Mouse (Mus musculus) liver, embryonic 14.5 days (tissue): ENCODE measurements at regions not wholly inside any gene's neighbourhood (a gene's known extent, or its start where the extent isn't known, plus 50 kb on each side); places are given as distances from the start of the nearest gene placed in this dataset.

ENCODE experiments used
- ATAC-seq: fragments of 200-750 bp; cut with Nextera tagmentation; 2 replicates; pipeline ENCODE4 v1.8.0; 2017; ENCODE audit warnings: moderate number of reproducible peaks, mild to moderate bottlenecking, moderate library complexity; ENCODE audit not compliant: insufficient read depth
- DNase-seq, 3 experiments: peaks; one replicate each; pipeline ENCODE4 v3.0.0-alpha.2; 2012 to 2013; ENCODE audit warnings: low read depth in 3 of 3, low spot score in 3 of 3
- H3K27ac ChIP-seq: fragments of 300-500 bp; sonication (generic); 2 replicates; pipeline ENCODE4 v1.5.1; 2014; ENCODE audit warnings: moderate library complexity, mild to moderate bottlenecking, control low read depth, inconsistent platforms
- H3K27me3 ChIP-seq: fragments of 300-500 bp; sonication (generic); 2 replicates; pipeline ENCODE4 v1.6.1; 2014; ENCODE audit warnings: mild to moderate bottlenecking, low read length, moderate library complexity; ENCODE audit not compliant: control insufficient read depth, insufficient read depth
- H3K36me3 ChIP-seq: fragments of 300-500 bp; sonication (generic); replicated peaks from 2 replicates; pipeline ENCODE4 v1.6.1; 2014; ENCODE audit warnings: low read depth; ENCODE audit not compliant: control insufficient read depth, insufficient read depth
- H3K4me1 ChIP-seq, 2 experiments: fragments of 200-500 bp in 1 of 2; fragments of 300-500 bp in 1 of 2; sonication (generic) in 1 of 2; replicated peaks; 2 replicates each; pipeline ENCODE4 v1.6.1; 2012 to 2014; ENCODE audit warnings: antibody characterized with exemption in 1 of 2, inconsistent platforms in 1 of 2, low read length in 1 of 2; ENCODE audit not compliant: control insufficient read depth in 2 of 2, insufficient read depth in 2 of 2
- H3K4me2 ChIP-seq: fragments of 300-500 bp; sonication (generic); 2 replicates; pipeline ENCODE4 v1.6.1; 2014; ENCODE audit warnings: low read depth, mild to moderate bottlenecking, control low read depth, moderate library complexity
- H3K4me3 ChIP-seq, 2 experiments: fragments of 200-500 bp in 1 of 2; fragments of 300-500 bp in 1 of 2; sonication (generic) in 1 of 2; 2 replicates each; pipeline ENCODE4 v1.5.1; 2012 to 2014; ENCODE audit warnings: low read depth in 2 of 2, low read length in 2 of 2, mild to moderate bottlenecking in 2 of 2, control low read depth in 1 of 2, inconsistent platforms in 1 of 2, moderate library complexity in 1 of 2; ENCODE audit not compliant: insufficient read depth in 1 of 2
- H3K9ac ChIP-seq: fragments of 300-500 bp; sonication (generic); replicated peaks from 2 replicates; pipeline ENCODE4 v1.6.1; 2014; ENCODE audit warnings: mild to moderate bottlenecking, control low read depth, moderate library complexity
- H3K9me3 ChIP-seq: fragments of 300-500 bp; sonication (generic); 2 replicates; pipeline ENCODE4 v1.6.1; 2016; ENCODE audit warnings: low read length, mixed read lengths; ENCODE audit not compliant: control insufficient read depth
- CTCF ChIP-seq: IDR thresholded peaks from 2 replicates; pipeline ENCODE4 v1.5.1; 2016; ENCODE audit warnings: antibody characterized with exemption, low read depth, control low read depth
- EP300 ChIP-seq: IDR thresholded peaks from 2 replicates; pipeline ENCODE4 v1.6.1; 2016; ENCODE audit warnings: antibody characterized with exemption, low read depth
- WGBS: fragments of 180-500 bp; shearing (Covaris S2); extraction: QIAGEN DNeasy Blood & Tissue Kit; methylation state at CpG from one replicate; pipeline ENCODE4 v1.1.7; 2014; ENCODE audit not compliant: insufficient replicate concordance; 5-methylcytosine and 5-hydroxymethylcytosine counted together

GRCm38 (mm10) chr3:139899213-139899612, 693.7 kb downstream of the Stpg2 start:
- no peak overlapping the region for H3K4me3 ChIP-seq
- 56% methylated on average over 5 of the region's 5 CpGs for WGBS
- H3K36me3 ChIP-seq: no peaks in the 10 kb centered on the region
- ATAC-seq: no peak
- H3K27ac ChIP-seq: no peak overlapping the region
- H3K27me3 ChIP-seq: no peaks in the 10 kb centered on the region
- TF ChIP-seq EP300: no peak
- no peak for TF ChIP-seq CTCF
- no peak for DNase-seq
- H3K4me2 ChIP-seq: no peak overlapping the region
- H3K4me1 ChIP-seq: no peaks in the 10 kb centered on the region
- H3K9ac ChIP-seq: no peak overlapping the region
- H3K9me3 ChIP-seq: no peaks in the 10 kb centered on the region

GRCm38 (mm10) chr3:139913639-139914330, 708.3 kb downstream of the Stpg2 start:
- Histone ChIP-seq H3K27ac (no peak overlapping the region), H3K36me3 (no peaks in the 10 kb centered on the region), H3K9ac (no peak overlapping the region), H3K4me1 (no peaks in the 10 kb centered on the region), H3K27me3 (no peaks in the 10 kb centered on the region), H3K9me3 (no peaks in the 10 kb centered on the region), H3K4me2 (no peak overlapping the region), H3K4me3 (no peak overlapping the region)
- WGBS: 44% methylated on average over 2 of the region's 2 CpGs
- ATAC-seq (no peak), DNase-seq (no peak)
- TF ChIP-seq EP300: no peak
- no peak for TF ChIP-seq CTCF

DNA sequence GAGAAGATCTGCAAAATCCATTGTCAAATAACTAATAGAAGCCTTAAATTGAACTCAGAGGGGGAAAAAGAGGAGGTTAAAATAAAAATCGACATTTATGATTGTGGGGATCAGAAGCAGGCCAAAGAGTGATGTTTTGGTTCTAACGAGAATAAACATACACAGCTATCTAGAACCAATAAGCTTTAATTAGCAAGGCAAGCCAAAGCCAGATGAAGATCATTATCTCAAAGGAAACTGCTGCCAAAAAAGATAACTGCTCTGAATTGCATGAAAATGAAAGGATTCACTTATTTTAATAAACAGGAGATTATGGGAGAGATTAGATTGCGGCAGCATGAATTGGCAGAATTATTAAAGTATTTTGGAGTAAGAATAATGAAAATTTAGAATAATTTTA, 716.8 kb downstream of the Stpg2 start:
- DNase-seq: no peak
- Histone ChIP-seq H3K4me1 (no peaks in the 10 kb centered on the region), H3K36me3 (no peaks in the 10 kb centered on the region), H3K27me3 (no peaks in the 10 kb centered on the region), H3K4me2 (no peak overlapping the region), H3K9ac (no peak overlapping the region), H3K9me3 (no peaks in the 10 kb centered on the region), H3K4me3 (no peak overlapping the region), H3K27ac (no peak overlapping the region)
- 56% methylated on average over 3 of the region's 3 CpGs for whole genome bisulfite sequencing
- no peak for ATAC-seq
- TF ChIP-seq EP300 (no peak), CTCF (no peak)

GRCm38 (mm10) chr3:139933039-139933438, 727.5 kb downstream of the Stpg2 start:
- Histone ChIP-seq H3K4me3 (no peak overlapping the region), H3K9ac (no peak overlapping the region), H3K27me3 (no peaks in the 10 kb centered on the region), H3K4me2 (no peak overlapping the region), H3K36me3 (no peaks in the 10 kb centered on the region), H3K27ac (no peak overlapping the region), H3K9me3 (no peaks in the 10 kb centered on the region), H3K4me1 (no peaks in the 10 kb centered on the region)
- DNase-seq (no peak), ATAC-seq (no peak)
- no peak for TF ChIP-seq CTCF
- WGBS: 83% methylated on average over 4 of the region's 4 CpGs

DNA sequence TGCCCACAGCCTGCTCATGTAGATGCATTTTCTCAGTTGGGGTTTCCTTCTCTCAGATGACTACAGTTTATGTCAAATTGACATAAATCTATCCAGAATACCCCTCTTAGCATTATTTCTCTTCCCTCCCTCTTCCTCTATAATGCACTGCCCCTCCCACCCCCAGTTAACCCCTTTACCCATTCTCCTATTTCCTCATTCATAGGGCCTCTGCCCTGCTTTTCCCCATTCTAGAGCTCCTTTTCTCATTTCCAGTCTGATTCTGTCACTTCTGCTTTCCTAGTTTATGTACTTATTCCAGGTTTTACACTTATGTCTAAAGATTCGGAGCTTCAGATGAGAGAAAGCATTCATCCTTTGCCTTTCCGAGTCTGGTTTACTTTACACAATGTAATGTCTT, 740.7 kb downstream of the Stpg2 start:
- WGBS: 51% methylated on average over 2 of the region's 2 CpGs
- Histone ChIP-seq H3K36me3 (no peaks in the 10 kb centered on the region), H3K9ac (no peak overlapping the region), H3K4me1 (no peaks in the 10 kb centered on the region), H3K27me3 (no peaks in the 10 kb centered on the region), H3K4me2 (no peak overlapping the region), H3K9me3 (no peaks in the 10 kb centered on the region), H3K4me3 (no peak overlapping the region), H3K27ac (no peak overlapping the region)
- ATAC-seq: no peak
- DNase-seq: no peak
- TF ChIP-seq CTCF (no peak), EP300 (no peak)
